Mouse (Mus musculus): Measurements from ENCODE around the gene Zhx3.

Gene Zhx3

GRCm38 (mm10) chr2:160882436-160882835 lies 9.6 kb upstream of the Zhx3 start:
- DNase-seq (ENCODE audit: low read depth, low spot score), result no peak

GRCm38 (mm10) chr2:160881462-160882101 lies 8.8 kb upstream of the Zhx3 start:
- no peak for DNase-seq (ENCODE audit: low read depth, low spot score)

DNA sequence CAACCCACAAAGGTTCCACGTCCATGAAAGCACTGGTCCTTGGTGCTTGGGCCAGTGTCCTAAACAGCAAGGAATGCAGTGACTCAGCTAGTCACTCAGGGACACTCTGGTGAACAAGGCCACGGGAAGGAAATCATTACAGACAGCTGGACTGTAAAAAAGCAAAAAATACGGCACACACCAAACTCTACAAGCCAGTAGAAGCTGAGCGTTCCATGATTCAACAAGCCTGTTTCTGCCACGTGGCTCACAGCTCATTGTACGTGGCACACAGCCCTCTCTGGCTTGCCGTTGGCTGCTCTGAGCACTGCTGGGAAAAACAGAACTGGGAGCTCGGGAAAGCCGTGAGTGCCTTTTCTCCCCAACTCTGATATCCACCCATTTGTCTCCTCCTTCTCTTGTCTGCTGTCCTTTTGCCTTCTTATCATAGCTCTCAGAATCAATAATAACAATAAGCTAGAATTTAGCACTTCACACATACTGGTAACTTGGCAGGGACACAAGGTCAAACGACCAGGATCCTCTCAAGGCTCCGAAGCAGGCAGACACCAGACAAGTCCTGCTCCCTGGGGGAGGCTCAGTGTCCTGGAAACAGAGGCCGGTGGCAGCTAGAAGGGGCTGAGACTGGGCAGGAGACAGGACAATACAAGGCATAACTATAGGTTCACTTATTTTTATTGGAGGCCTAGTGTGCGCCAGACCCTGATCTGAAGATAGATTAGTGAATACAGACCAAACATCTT lies 7.8 kb upstream of the Zhx3 start, which contains the start of gene Lpin3:
TSS of gene Lpin3 (plus strand) at position 218 of the 743 bp plus-strand sequence.
- DNase-seq (ENCODE audit: low read depth, low spot score), result no peak

- peak; percentile 71 for DNase-seq (ENCODE audit: low read depth, low spot score)
Observed at GRCm38 (mm10) chr2:160876115-160876514, 3.3 kb upstream of the Zhx3 start.

DNA sequence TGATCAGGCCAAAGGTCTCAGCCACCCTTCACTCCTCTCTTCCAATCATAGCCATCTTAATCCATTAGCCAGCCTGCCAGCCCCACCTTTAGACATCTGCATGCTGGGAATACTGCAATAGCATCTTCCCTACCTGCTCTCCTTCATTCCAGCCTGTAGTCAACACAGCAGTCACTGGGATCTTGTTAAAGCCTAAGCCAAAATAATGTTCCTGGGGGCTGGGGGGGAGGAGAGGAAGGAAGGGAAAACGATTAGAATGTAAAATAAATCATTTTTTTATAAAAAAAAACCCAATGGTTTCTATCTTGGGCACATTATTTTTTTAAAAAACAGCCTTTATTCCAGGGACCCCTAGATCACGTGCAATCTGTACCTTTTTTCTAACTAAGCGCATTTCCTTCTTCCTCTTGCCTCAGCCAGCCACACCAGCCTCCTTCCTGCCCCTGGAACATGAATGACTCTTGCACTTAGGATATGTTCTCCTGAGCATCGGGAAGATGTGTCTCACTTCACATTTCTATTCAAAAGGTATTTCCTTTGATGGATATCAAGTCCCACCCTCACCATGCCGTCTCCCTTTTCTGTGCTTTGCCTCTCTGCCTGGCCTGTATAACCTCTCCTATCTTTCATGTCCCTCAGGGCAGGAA lies 1.6 kb upstream of the Zhx3 start:
- DNase-seq (ENCODE audit: low read depth, low spot score), result no peak

DNA sequence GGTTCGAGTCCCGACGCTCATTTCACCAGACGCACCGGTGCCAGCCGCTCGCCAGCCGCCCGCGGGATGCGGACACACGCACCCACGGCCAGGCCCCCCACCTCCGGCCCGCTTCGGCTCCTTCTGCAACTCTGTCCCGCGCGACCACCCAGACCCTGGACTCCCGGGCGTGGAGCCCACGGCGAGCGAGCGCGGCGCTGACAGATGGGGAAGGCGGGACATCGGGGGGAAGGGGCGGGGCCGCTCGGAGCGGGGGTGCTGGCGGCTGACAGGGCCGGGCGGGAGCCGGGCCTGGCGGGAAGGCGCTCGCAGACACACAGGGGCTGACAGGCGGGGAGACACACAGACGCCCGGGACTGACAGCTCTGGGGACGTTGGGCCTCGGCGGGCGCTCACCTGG lies 403 bp downstream of the Zhx3 start:
- DNase-seq (ENCODE audit: low read depth, low spot score), result peak; percentile 63

GRCm38 (mm10) chr2:160871310-160871709 lies 1.5 kb downstream of the Zhx3 start:
- no peak for DNase-seq (ENCODE audit: low read depth, low spot score)

GRCm38 (mm10) chr2:160869446-160869845 lies 3.4 kb downstream of the Zhx3 start:
- no peak for DNase-seq (ENCODE audit: low read depth, low spot score)

GRCm38 (mm10) chr2:160865266-160865665 lies 7.5 kb downstream of the Zhx3 start:
- DNase-seq (ENCODE audit: low read depth, low spot score), result no peak

DNA sequence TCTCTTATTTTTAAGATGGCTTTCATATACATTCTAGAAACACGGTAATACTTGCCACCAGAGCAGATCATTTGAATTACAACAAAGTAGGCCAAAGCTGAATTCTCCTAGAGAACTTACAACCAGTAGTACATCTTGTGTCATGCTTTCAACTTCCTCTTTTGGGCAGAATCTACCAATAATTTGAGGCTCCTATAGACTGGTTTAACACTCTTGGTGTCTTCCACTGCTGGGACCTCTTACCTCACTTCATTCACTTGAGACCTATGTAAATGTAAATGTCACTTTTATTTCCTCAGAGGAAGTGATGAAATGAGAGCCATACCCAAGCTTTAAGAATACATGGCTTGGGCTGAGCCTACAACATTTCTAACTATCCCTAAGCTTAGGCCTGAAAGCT lies 8.7 kb downstream of the Zhx3 start:
- no peak for DNase-seq (ENCODE audit: low read depth, low spot score)

DNA sequence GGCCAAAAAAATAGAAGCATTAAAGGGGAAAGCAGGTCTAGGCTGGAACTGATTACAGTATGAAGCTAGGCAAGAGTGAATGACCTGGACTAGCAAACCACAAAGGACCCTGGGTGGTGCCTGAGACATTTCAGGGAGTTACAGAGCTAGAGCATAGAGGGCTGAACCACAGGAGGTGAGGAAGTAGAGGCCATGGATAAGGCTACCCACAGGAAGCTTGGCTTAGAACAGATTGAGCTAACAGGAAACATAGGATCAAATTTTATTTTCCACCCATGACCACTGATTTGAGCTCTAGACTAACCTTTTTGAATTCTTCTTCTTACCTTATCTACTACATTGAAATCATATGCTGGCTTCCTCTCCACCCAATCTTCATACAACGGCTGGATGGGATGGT lies 12.4 kb downstream of the Zhx3 start:
- no peak for DNase-seq (ENCODE audit: low read depth, low spot score)

GRCm38 (mm10) chr2:160856359-160857102 lies 16.3 kb downstream of the Zhx3 start:
- DNase-seq (ENCODE audit: low read depth, low spot score), result peak; percentile 31

DNA sequence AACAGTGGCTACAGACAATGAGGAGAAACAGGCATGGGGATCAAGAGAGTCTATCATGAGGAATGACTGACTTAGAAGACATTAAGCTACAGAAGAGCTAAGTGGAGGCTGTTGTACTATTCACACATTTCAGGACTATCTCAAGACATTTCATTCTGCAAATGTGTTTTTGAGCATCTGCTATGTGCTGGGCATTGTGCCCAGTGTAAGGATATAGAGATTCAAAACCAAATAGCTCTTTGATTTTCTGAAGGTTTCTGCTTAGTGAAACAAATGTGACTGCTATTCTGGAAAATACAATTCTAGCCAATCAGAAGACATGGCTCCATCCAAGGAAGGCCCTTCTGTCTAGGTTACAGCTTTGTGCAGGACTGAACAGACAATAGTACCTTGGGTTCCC lies 18.1 kb downstream of the Zhx3 start:
- DNase-seq (ENCODE audit: low read depth, low spot score), result no peak

DNA sequence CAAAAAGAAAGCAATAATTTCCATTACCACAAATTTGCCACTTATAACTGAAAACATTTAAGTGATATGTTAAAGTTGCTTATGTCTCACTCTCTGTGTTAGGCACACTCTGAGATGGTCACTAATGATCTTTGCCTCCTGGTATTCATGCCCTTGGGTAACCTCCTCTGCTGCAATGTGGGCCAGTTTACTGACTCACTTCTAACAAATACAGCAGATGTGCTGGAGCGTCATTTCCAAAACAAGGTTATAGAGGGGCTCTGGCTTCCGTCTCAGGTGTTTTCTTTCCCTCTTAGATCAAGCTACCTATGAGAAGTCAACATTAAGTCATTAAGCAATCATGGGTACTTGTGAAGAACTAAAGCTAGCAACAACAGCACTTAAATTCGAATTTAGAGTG lies 22.4 kb downstream of the Zhx3 start:
- DNase-seq (ENCODE audit: low read depth, low spot score), result no peak

- DNase-seq (ENCODE audit: low read depth, low spot score), result no peak
Observed at GRCm38 (mm10) chr2:160849617-160850240, 23.1 kb downstream of the Zhx3 start.

GRCm38 (mm10) chr2:160848186-160848585 lies 24.6 kb downstream of the Zhx3 start:
- no peak for DNase-seq (ENCODE audit: low read depth, low spot score)

DNA sequence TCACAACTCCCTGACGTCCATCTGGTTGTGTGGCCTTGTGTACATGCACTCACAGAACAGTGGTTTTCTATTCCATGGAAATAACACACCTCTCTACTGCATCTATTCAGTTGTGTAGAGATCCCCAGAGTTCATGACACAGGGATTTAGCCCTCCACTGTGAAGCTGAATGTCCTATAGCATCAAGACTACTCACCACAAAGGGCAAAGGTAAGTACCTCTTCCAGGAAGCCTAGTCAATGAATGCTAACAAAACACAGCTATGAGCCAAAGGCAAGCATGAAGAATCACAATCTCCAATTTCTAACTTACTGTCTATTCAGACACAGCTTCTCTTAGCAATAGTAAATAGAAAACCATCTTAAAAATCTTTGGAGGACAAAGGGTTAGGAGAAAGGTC lies 25.1 kb downstream of the Zhx3 start:
- DNase-seq (ENCODE audit: low read depth, low spot score), result no peak

- DNase-seq (ENCODE audit: low read depth, low spot score), result no peak
Observed at GRCm38 (mm10) chr2:160840838-160841237, 32.0 kb downstream of the Zhx3 start.

GRCm38 (mm10) chr2:160810802-160811201 lies 62.0 kb downstream of the Zhx3 start:
- no peak for DNase-seq (ENCODE audit: low read depth, low spot score)

- DNase-seq (ENCODE audit: low read depth, low spot score), result no peak
Observed at GRCm38 (mm10) chr2:160810376-160810775, 62.4 kb downstream of the Zhx3 start.

- DNase-seq (ENCODE audit: low read depth, low spot score), result no peak
Observed at GRCm38 (mm10) chr2:160806091-160806521, 66.7 kb downstream of the Zhx3 start.
